Mouse (Mus musculus): ENCODE data around the gene Atad3a. TPM values are rescaled to one million over a fixed set of nuclear protein-coding genes. Genes with fewer than 3 reads are reported as not detected.

Atad3a gene
- total RNA-seq, 1 experiment, result 169 TPM

DNA sequence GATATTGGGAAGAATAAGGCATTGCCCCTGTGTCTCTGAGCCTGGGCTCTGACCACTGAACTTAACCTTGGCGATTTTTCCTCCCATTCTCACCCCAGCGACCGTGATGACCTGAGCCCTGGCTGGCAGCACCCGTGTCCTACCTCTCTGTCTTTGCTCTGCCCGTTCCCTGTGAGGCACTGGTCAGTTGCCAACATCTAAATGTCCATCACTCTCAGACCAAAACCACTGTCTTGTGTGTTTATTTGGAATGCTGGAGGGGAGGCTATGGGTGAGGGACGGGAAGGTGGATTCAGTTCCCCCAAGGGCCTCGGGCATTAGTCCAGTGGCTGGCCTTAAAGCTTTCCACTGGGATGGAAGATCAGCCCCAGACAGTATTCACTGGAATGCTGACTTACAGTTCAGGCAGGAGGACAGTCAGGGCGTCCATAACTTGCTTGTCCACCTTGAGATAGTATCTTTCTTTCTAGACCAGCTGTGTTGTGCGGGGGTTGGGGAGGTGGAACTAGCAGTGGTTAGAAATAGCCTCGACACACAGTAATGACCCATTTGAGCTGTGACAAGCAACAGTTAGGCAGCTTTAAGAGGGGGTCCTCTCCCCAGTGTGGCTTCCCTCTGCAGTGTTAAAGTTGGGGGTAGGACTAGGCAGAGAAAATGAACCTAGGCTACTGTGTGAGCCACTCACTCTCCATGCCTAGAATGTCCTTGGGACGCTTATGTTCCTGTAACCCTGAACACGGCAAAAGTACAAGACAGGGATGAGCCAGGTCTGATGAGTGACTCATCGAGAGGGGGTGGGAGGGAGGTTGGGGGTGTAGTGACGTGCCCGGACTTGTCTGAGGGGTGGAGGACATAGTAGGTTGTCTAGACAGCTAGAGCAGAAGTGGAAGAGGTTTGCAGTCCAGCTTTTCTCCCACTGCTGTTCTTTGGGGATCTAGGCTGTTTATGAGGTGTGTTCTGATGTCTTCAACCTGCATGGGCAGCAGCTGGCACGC lies 64.3 kb downstream of the Atad3a start:
- H3K4me3 ChIP-seq (ENCODE audit: insufficient read depth in 1 of 2, low read depth in 1 of 2, low read length in 2 of 2, poor library complexity in 1 of 2, severe bottlenecking in 1 of 2), result peak overlapping the region; percentile 39 to 84; a peak in 3 of 4 replicates
- no peak for TF ChIP-seq MAFK (IDR thresholded peaks at IDR 0.05; ENCODE audit: insufficient read depth, low read depth, low read length)
- TF ChIP-seq ZNF384 (IDR thresholded peaks at IDR 0.05; ENCODE audit: low read depth, low read length), result no peak
- no peak for TF ChIP-seq ZC3H11A (IDR thresholded peaks at IDR 0.05; ENCODE audit: borderline replicate concordance, low read depth, low read length)
- in situ Hi-C loops (cut with MboI; ENCODE audit: low sequenced_read_pairs in 2 of 2, unreplicated experiment in 2 of 2), result no loop called here
- H3K27ac ChIP-seq (ENCODE audit: insufficient read depth, low read depth, low read length, poor library complexity, severe bottlenecking), result peak overlapping the region; percentile 91
- H3K4me1 ChIP-seq (ENCODE audit: control insufficient read depth in 2 of 2, insufficient read depth in 2 of 2, low read length in 2 of 2, poor library complexity in 1 of 2), result peaks cover 0 to 20% of the 10 kb centered on the region in 2 experiments; a peak in 1 of 4 replicates
- H3K9ac ChIP-seq (ENCODE audit: insufficient read depth, low read depth, low read length, poor library complexity, severe bottlenecking), result peak overlapping the region; percentile 71
- peak; percentile 43 for DNase-seq (ENCODE audit: low read depth, low spot score)
- H3K36me3 ChIP-seq (ENCODE audit: control insufficient read depth, insufficient read depth, low read length, poor library complexity, severe bottlenecking), result peaks cover 3% of the 10 kb centered on the region; the same call in 1 of the 2 replicates
- no peaks in the 10 kb centered on the region for H3K9me3 ChIP-seq (ENCODE audit: control insufficient read depth, insufficient read depth, low read depth, low read length)

DNA sequence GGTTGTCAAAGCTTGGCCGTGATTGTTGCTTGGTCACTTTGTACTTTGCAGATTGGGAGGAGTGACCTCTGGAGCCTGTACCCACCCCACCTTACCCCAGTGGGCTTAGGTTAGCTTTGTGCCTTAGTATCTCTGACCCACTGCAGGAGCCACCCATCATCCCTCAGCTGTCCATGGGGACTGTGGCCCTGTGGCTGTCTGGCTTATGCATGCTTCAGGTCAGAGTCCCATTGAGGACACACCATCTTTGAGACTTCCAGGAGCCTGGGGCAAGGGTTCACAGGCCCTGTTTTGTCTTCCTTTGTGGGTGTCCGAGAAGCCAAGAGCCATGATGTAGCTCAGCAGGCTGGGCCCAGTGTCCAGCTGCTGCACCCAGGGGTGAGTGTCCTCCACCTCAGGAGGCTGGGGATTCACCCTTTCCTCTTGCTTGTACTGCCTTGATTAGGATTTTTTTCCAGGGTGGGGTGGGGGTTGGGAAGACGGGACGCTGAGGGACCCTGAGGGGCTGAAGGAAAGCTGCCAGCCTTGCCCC lies 65.3 kb downstream of the Atad3a start:
- DNase-seq (ENCODE audit: low read depth, low spot score), result no peak
- Histone ChIP-seq H3K9ac (ENCODE audit: insufficient read depth, low read depth, low read length, poor library complexity, severe bottlenecking) (peak overlapping the region; percentile 71; the same call in 1 of the 2 replicates), H3K36me3 (ENCODE audit: control insufficient read depth, insufficient read depth, low read length, poor library complexity, severe bottlenecking) (peaks cover 3% of the 10 kb centered on the region; the same call in 1 of the 2 replicates), H3K9me3 (ENCODE audit: control insufficient read depth, insufficient read depth, low read depth, low read length) (no peaks in the 10 kb centered on the region), H3K4me3 (ENCODE audit: insufficient read depth in 1 of 2, low read depth in 1 of 2, low read length in 2 of 2, poor library complexity in 1 of 2, severe bottlenecking in 1 of 2) (peak overlapping the region; percentile 61 to 84), H3K4me1 (ENCODE audit: control insufficient read depth in 2 of 2, insufficient read depth in 2 of 2, low read length in 2 of 2, poor library complexity in 1 of 2) (peaks cover 0 to 20% of the 10 kb centered on the region in 2 experiments; a peak in 1 of 4 replicates), H3K27ac (ENCODE audit: insufficient read depth, low read depth, low read length, poor library complexity, severe bottlenecking) (no peak overlapping the region)
- in situ Hi-C loops (cut with MboI; ENCODE audit: low sequenced_read_pairs in 2 of 2, unreplicated experiment in 2 of 2), result no loop called here
- TF ChIP-seq MAFK (IDR thresholded peaks at IDR 0.05; ENCODE audit: insufficient read depth, low read depth, low read length), result no peak
- TF ChIP-seq ZNF384 (IDR thresholded peaks at IDR 0.05; ENCODE audit: low read depth, low read length), result no peak
- TF ChIP-seq ZC3H11A (IDR thresholded peaks at IDR 0.05; ENCODE audit: borderline replicate concordance, low read depth, low read length), result no peak
- TF ChIP-seq CHD2 (IDR thresholded peaks at IDR 0.05; ENCODE audit: low read depth, low read length), result no peak
- no peak for TF ChIP-seq HCFC1 (IDR thresholded peaks at IDR 0.05; ENCODE audit: borderline replicate concordance, insufficient read depth, low read length)

DNA sequence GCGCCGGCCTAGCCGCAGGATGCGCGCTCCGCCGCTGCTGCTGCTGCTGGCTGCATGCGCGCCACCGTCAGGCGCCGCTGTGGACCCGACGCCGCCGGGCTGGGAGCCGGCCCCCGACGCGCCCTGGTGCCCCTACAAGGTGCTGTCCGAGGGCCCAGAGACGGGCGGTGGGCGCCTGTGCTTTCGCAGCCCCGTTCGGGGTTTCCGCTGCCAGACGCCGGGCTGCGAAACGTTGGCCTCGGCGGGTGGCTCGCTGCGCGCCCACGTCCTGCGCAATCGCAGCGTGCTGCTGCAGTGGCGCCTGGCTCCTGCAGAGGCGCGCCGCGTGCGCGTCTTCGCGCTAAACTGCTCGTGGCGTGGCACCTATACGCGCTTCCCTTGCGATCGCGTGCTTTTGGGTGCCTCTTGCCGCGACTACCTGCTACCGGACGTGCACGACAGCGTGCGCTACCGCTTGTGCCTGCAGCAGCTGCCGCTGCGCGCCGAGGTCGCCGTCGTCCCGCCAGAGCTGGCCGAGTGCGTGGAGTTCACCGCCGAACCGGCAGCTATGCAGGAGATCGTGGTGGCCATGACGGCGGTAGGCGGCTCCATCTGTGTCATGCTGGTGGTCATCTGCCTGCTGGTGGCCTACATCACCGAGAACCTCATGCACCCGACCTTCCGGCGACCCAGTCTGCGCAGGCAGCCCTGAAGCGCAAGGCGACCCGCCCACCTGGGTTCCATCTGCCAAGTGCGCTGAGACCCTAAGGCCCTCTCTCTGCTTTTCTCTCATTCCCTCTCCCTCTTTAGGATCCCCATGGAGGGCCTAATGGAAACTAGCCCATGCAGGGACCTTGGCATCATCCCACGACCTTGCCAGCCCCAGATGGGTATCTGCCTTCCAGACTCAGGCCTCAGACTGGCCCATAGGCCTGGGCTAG lies 66.2 kb downstream of the Atad3a start:
- Histone ChIP-seq H3K4me1 (ENCODE audit: control insufficient read depth in 2 of 2, insufficient read depth in 2 of 2, low read length in 2 of 2, poor library complexity in 1 of 2) (peaks cover 0 to 20% of the 10 kb centered on the region in 2 experiments; a peak in 1 of 4 replicates), H3K4me3 (ENCODE audit: insufficient read depth in 1 of 2, low read depth in 1 of 2, low read length in 2 of 2, poor library complexity in 1 of 2, severe bottlenecking in 1 of 2) (peak overlapping the region; percentile 61 to 84), H3K27ac (ENCODE audit: insufficient read depth, low read depth, low read length, poor library complexity, severe bottlenecking) (no peak overlapping the region; the same call in 1 of the 2 replicates), H3K36me3 (ENCODE audit: control insufficient read depth, insufficient read depth, low read length, poor library complexity, severe bottlenecking) (peaks cover 3% of the 10 kb centered on the region; the same call in 1 of the 2 replicates), H3K9me3 (ENCODE audit: control insufficient read depth, insufficient read depth, low read depth, low read length) (no peaks in the 10 kb centered on the region), H3K9ac (ENCODE audit: insufficient read depth, low read depth, low read length, poor library complexity, severe bottlenecking) (peak overlapping the region; percentile 71)
- no peak for TF ChIP-seq ZC3H11A (IDR thresholded peaks at IDR 0.05; ENCODE audit: borderline replicate concordance, low read depth, low read length)
- no peak for TF ChIP-seq CHD2 (IDR thresholded peaks at IDR 0.05; ENCODE audit: low read depth, low read length)
- no peak for TF ChIP-seq MAFK (IDR thresholded peaks at IDR 0.05; ENCODE audit: insufficient read depth, low read depth, low read length)
- TF ChIP-seq HCFC1 (IDR thresholded peaks at IDR 0.05; ENCODE audit: borderline replicate concordance, insufficient read depth, low read length), result no peak
- TF ChIP-seq ZNF384 (IDR thresholded peaks at IDR 0.05; ENCODE audit: low read depth, low read length), result no peak
- peak; percentile 19 for DNase-seq (ENCODE audit: low read depth, low spot score)
- in situ Hi-C loops (cut with MboI; ENCODE audit: low sequenced_read_pairs in 2 of 2, unreplicated experiment in 2 of 2), result no loop called here

DNA sequence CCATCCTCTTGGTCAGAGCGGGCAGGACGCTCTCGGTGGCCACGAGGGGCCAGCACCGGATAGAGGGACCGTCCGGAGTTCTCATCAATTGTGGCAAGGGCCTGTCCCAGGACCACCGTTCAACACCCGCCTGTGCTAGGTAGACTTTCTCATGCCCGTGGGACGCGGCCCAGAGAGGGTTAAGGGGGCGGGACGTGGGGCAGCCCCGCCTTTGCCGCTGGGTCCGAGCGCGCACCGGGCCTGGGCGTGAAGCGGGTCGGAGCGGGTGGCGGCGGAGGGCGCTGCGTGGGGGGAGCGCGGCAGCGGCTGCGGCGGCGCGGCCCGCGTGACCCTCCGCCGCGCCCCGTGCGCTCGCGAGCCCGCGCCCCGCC lies 66.8 kb downstream of the Atad3a start, which contains the start of gene Fndc10:
Gene Fndc10 (plus strand): TSS at position 232 of the 371 bp plus-strand sequence.
- in situ Hi-C loops (cut with MboI; ENCODE audit: low sequenced_read_pairs in 2 of 2, unreplicated experiment in 2 of 2), result no loop called here
- H3K4me3 ChIP-seq (ENCODE audit: insufficient read depth in 1 of 2, low read depth in 1 of 2, low read length in 2 of 2, poor library complexity in 1 of 2, severe bottlenecking in 1 of 2), result peak within 1 kb of the TSS; percentile 69 to 84
- no peak within 1 kb of the TSS; the same call in 1 of the 2 replicates for H3K27ac ChIP-seq (ENCODE audit: insufficient read depth, low read depth, low read length, poor library complexity, severe bottlenecking)
- peaks cover 3% of the 10 kb centered on the region; the same call in 1 of the 2 replicates for H3K36me3 ChIP-seq (ENCODE audit: control insufficient read depth, insufficient read depth, low read length, poor library complexity, severe bottlenecking)
- no peaks in the 10 kb centered on the region for H3K9me3 ChIP-seq (ENCODE audit: control insufficient read depth, insufficient read depth, low read depth, low read length)
- DNase-seq (ENCODE audit: low read depth, low spot score), result peak; percentile 35
- TF ChIP-seq MAFK (IDR thresholded peaks at IDR 0.05; ENCODE audit: insufficient read depth, low read depth, low read length), result no peak
- TF ChIP-seq HCFC1 (IDR thresholded peaks at IDR 0.05; ENCODE audit: borderline replicate concordance, insufficient read depth, low read length), result peak; percentile 42; the same call in 1 of the 2 replicates
- peak within 1 kb of the TSS; percentile 71 for H3K9ac ChIP-seq (ENCODE audit: insufficient read depth, low read depth, low read length, poor library complexity, severe bottlenecking)
- peaks cover 0 to 20% of the 10 kb centered on the region in 2 experiments; a peak in 1 of 4 replicates for H3K4me1 ChIP-seq (ENCODE audit: control insufficient read depth in 2 of 2, insufficient read depth in 2 of 2, low read length in 2 of 2, poor library complexity in 1 of 2)
